Mouse (Mus musculus) liver, embryonic 15.5 days (tissue): ENCODE results near the gene Fxyd3. TPM values are rescaled to one million over a fixed set of nuclear protein-coding genes. Genes with fewer than 3 reads are reported as not detected.

Experiments
- ATAC-seq: fragments of 200-750 bp; cut with Nextera tagmentation; 2 replicates; pipeline ENCODE4 v1.8.0; 2017; ENCODE audit warnings: moderate number of reproducible peaks, mild to moderate bottlenecking, moderate library complexity; ENCODE audit not compliant: insufficient read depth
- H3K27ac ChIP-seq: fragments of 300-500 bp; sonication (generic); replicated peaks from 2 replicates; pipeline ENCODE4 v1.5.1; 2015; ENCODE audit warnings: mild to moderate bottlenecking, inconsistent platforms
- H3K27me3 ChIP-seq: fragments of 300-500 bp; sonication (generic); 2 replicates; pipeline ENCODE4 v1.6.1; 2015; ENCODE audit warnings: mild to moderate bottlenecking, inconsistent platforms
- H3K36me3 ChIP-seq: fragments of 300-500 bp; sonication (generic); replicated peaks from 2 replicates; pipeline ENCODE4 v1.6.1; 2015; ENCODE audit warnings: moderate library complexity, mild to moderate bottlenecking, inconsistent platforms
- H3K4me1 ChIP-seq: fragments of 300-500 bp; sonication (generic); replicated peaks from 2 replicates; pipeline ENCODE4 v1.6.1; 2015; ENCODE audit warnings: inconsistent platforms
- H3K4me2 ChIP-seq: fragments of 300-500 bp; sonication (generic); 2 replicates; pipeline ENCODE4 v1.6.1; 2015; ENCODE audit warnings: moderate library complexity, mild to moderate bottlenecking, inconsistent platforms
- H3K4me3 ChIP-seq: fragments of 300-500 bp; sonication (generic); replicated peaks from 2 replicates; pipeline ENCODE4 v1.5.1; 2015; ENCODE audit warnings: mild to moderate bottlenecking, inconsistent platforms
- H3K9ac ChIP-seq: fragments of 300-500 bp; sonication (generic); 2 replicates; pipeline ENCODE4 v1.6.1; 2015; ENCODE audit warnings: moderate library complexity, mild to moderate bottlenecking, inconsistent platforms
- H3K9me3 ChIP-seq: fragments of 300-500 bp; sonication (generic); replicated peaks from 2 replicates; pipeline ENCODE4 v1.6.1; 2016; ENCODE audit warnings: inconsistent platforms
- WGBS: fragments of 180-500 bp; shearing (Covaris S2); methylation state at CpG from one replicate; pipeline ENCODE4 v1.1.7; 2015; ENCODE audit warnings: mixed read lengths; ENCODE audit not compliant: insufficient replicate concordance; 5-methylcytosine and 5-hydroxymethylcytosine counted together
- microRNA-seq: library from miRNA; unstranded; fragments of <30 nt; microRNA quantifications from one replicate; pipeline ENCODE4, GENCODE M21; 2016
- polyA plus RNA-seq: library from polyadenylated mRNA; unstranded; fragments of >200 nt; fragmentation: Nextera tagmentation; extraction: Ambion mirVana; gene quantifications from 2 replicates; pipeline ENCODE4 v1.2.1, GENCODE M21; 2015

The Fxyd3 gene
- polyA plus RNA-seq, 1 experiment from 2014 or later: 0.35 TPM

GRCm38 (mm10) chr7:31033409-31034165 is 42.9 kb downstream of the Fxyd3 start:
- H3K4me1 ChIP-seq: peaks cover 16% of the 10 kb centered on the region; the same call in 1 of the 2 replicates
- H3K27ac ChIP-seq: 0 out of 2 replicates have a peak overlapping the region, but pooled peaks have one; percentile 41
- no peak overlapping the region for H3K4me3 ChIP-seq
- H3K4me2 ChIP-seq: no peak overlapping the region
- no peaks in the 10 kb centered on the region for H3K9me3 ChIP-seq
- H3K9ac ChIP-seq: no peak overlapping the region
- ATAC-seq: peak; percentile 14; the same call in 1 of the 2 replicates
- no peaks in the 10 kb centered on the region for H3K27me3 ChIP-seq
- 30% methylated on average over 9 of the region's 9 CpGs for WGBS
- H3K36me3 ChIP-seq: no peaks in the 10 kb centered on the region

- ATAC-seq: no peak
- Histone ChIP-seq H3K9ac (no peak overlapping the region), H3K27me3 (no peaks in the 10 kb centered on the region), H3K36me3 (no peaks in the 10 kb centered on the region), H3K9me3 (no peaks in the 10 kb centered on the region), H3K4me2 (no peak overlapping the region), H3K4me1 (peaks cover 16% of the 10 kb centered on the region; the same call in 1 of the 2 replicates), H3K4me3 (no peak overlapping the region), H3K27ac (no peak overlapping the region)
- WGBS: 55% methylated on average over 7 of the region's 7 CpGs
These were observed 44.8 kb downstream of the Fxyd3 start for GRCm38 (mm10) chr7:31031731-31032130.

DNA sequence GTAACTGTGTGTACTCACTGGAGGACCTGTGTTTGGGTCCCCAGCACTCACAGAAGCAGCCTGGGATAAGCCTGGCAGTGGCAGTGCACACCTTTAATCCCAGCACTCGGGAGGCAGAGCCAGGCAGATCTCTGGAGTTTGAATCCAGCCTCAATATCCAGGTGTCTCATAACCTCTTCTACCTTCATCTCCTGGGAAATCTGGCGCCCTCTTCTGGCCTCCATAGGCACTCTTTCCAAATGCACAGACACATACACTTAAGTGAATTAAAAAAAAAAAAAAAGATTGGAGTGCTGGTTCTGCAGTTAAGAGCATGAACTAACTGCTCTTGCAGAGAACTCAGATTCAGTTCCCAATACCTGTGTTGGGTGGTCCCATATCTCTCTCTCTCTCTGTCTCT is 45.8 kb downstream of the Fxyd3 start:
- Histone ChIP-seq H3K4me3 (no peak overlapping the region), H3K9me3 (no peaks in the 10 kb centered on the region), H3K9ac (no peak overlapping the region), H3K27ac (no peak overlapping the region), H3K36me3 (no peaks in the 10 kb centered on the region), H3K27me3 (no peaks in the 10 kb centered on the region), H3K4me1 (peaks cover 16% of the 10 kb centered on the region; the same call in 1 of the 2 replicates), H3K4me2 (no peak overlapping the region)
- 52% methylated on average over 2 of the region's 2 CpGs for WGBS
- no peak for ATAC-seq

DNA sequence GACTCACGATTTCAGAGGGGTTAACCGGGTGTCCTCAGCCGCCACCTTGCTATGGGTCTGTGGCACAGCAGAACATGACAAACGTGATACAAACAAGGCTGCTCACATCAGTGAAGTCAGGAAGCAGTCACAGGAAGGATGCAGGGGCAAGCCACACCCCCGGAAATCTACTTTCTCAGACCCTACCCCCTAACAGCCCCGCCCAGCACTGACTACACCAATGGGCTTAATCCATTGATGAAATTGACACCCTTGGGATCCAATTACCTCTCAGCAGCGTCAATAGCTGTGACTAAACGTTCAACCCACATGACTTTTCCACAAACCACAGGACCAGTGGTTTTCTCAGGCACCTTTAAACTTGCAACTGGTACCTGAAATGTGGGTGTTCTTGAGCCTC is 47.9 kb downstream of the Fxyd3 start:
- H3K9me3 ChIP-seq: no peaks in the 10 kb centered on the region
- no peak for ATAC-seq

More for the DNA sequence above, 47.9 kb downstream of the Fxyd3 start:
- no peak overlapping the region for H3K4me3 ChIP-seq
- no peak overlapping the region for H3K4me2 ChIP-seq
- H3K27ac ChIP-seq: no peak overlapping the region
- H3K4me1 ChIP-seq: peaks cover 8% of the 10 kb centered on the region; the same call in 1 of the 2 replicates
- no peak overlapping the region for H3K9ac ChIP-seq
- H3K27me3 ChIP-seq: no peaks in the 10 kb centered on the region
- WGBS: 50% methylated on average over 8 of the region's 8 CpGs
- no peaks in the 10 kb centered on the region for H3K36me3 ChIP-seq

Small RNA genes lying within 50 kb of the gene (microRNA-seq; reads per million reads assigned to microRNA genes)
- not detected for gene Mir7050

Other genes starting within 250 kb of the Fxyd3 start
- gene Ffar3, start 220.5 kb downstream of the Fxyd3 start, polyA plus RNA-seq: not detected in 2 replicates
- not detected in 2 replicates for gene Ffar1, start 215.1 kb downstream of the Fxyd3 start, polyA plus RNA-seq
- gene Cd22, start 196.4 kb downstream of the Fxyd3 start, polyA plus RNA-seq: 0.81 and 0.86 TPM in 2 replicates
- gene Mag, start 161.8 kb downstream of the Fxyd3 start, polyA plus RNA-seq: 0.32 and 0.39 TPM in 2 replicates
- not detected in 2 replicates for gene Hamp2, start 152.0 kb downstream of the Fxyd3 start, polyA plus RNA-seq
- 22.2 and 25.5 TPM in 2 replicates for gene Hamp, start 132.7 kb downstream of the Fxyd3 start, polyA plus RNA-seq
- 12.4 TPM in 2 replicates for gene Usf2, start 119.9 kb downstream of the Fxyd3 start, polyA plus RNA-seq
- gene Lsr, start 103.2 kb downstream of the Fxyd3 start, polyA plus RNA-seq: 28.1 and 31.2 TPM in 2 replicates
- gene Fam187b, start 102.9 kb downstream of the Fxyd3 start, polyA plus RNA-seq: 2.4 and 3.4 TPM in 2 replicates
- gene Fxyd5, start 34.2 kb downstream of the Fxyd3 start, polyA plus RNA-seq: 19.8 and 22.4 TPM in 2 replicates
- 0.17 and 0.26 TPM in 2 replicates for gene Fxyd7, start 25.2 kb downstream of the Fxyd3 start, polyA plus RNA-seq
- 88.6 and 99.1 TPM in 2 replicates for gene Fxyd1, start 19.5 kb downstream of the Fxyd3 start, polyA plus RNA-seq
- 0.03 TPM in 1 of 2 replicates, not detected in the other for gene Lgi4, start 17.4 kb downstream of the Fxyd3 start, polyA plus RNA-seq
- gene Hpn, start 38.6 kb upstream of the Fxyd3 start, polyA plus RNA-seq: 98.6 and 145 TPM in 2 replicates
- 1.0 and 1.2 TPM in 2 replicates for gene Scn1b, start 50.3 kb upstream of the Fxyd3 start, polyA plus RNA-seq
- gene Gramd1a, start 79.2 kb upstream of the Fxyd3 start, polyA plus RNA-seq: 11.9 and 14.3 TPM in 2 replicates
- not detected in 2 replicates for gene Scgb2b2, start 213.8 kb upstream of the Fxyd3 start, polyA plus RNA-seq
- not detected in 2 replicates for gene Scgb1b2, start 215.1 kb upstream of the Fxyd3 start, polyA plus RNA-seq